Mouse (Mus musculus): Measurements from ENCODE around the gene Agap1. TPM values are rescaled to one million over a fixed set of nuclear protein-coding genes. Genes with fewer than 3 reads are reported as not detected.

The Agap1 gene
- polyA plus RNA-seq, 1 experiment: 145 TPM

DNA sequence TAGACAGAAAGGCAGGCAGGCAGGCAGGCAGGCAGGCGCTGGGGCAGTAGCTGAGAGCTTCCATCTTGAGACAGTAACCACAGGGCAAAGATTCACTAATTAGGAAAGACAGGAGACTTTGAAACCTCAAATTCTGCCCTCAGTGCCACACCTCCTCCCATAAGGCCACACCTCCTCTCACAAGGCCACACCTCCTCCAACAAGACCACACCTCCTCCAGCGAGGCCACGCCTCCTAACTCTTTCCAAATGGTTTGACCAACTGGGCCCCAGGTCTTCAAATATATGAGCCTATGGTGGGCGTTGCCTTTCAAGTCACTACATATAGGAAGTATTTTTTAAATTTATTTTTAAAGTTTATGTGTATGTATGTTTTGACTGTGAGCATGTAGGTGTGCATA, 446.8 kb downstream of the Agap1 start:
- no peak for DNase-seq (ENCODE audit: low read depth)

DNA sequence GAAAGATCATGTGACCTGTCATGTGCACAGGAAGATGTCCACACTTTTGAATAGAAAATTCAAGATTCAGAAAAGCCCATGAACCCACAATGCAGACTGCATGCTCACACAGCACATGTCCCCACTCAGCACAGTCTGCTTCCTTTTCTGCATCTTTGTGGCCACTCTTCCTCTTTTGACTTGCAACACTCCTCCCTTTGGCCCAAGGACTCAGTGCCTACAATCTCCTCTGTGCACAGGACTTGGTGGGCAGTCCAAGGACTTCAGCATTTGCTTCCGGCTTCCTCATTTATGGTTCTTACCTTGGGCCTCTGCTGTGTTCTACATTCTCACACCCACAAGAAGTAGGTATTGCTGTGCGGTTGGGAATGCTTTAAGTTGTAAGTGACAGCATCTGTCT, 447.6 kb downstream of the Agap1 start:
- no peak for DNase-seq (ENCODE audit: low read depth)
- TF ChIP-seq POLR2A (IDR thresholded peaks at IDR 0.05; ENCODE audit: borderline replicate concordance, extremely low read depth, insufficient read depth, insufficient read length, poor library complexity, severe bottlenecking) (no peak), CTCF (IDR thresholded peaks at IDR 0.05; ENCODE audit: borderline replicate concordance, extremely low read depth, insufficient read depth, insufficient read length) (no peak)

More for the DNA sequence above, 446.8 kb downstream of the Agap1 start:
- no peak for TF ChIP-seq POLR2A (IDR thresholded peaks at IDR 0.05; ENCODE audit: borderline replicate concordance, extremely low read depth, insufficient read depth, insufficient read length, poor library complexity, severe bottlenecking)
- no peak for TF ChIP-seq CTCF (IDR thresholded peaks at IDR 0.05; ENCODE audit: borderline replicate concordance, extremely low read depth, insufficient read depth, insufficient read length)

DNA sequence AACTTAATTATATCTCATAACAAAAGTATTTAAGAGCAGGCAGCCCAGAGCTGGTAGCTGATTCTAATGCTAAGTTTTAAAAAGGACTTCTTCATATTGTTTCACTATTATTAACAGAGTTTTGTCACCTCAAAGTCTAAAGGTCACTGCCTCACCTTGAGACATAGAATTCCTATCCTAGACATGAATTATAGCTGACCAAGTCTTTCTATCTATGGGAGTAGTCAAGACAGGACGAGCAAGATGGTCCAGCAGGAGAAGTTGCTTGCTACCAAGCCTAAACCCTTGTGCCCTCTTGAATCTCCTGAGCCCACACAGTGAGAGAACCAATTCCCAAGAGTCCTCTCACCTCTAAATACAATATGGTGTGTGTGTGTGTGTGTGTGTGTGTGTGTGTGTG, 448.0 kb downstream of the Agap1 start:
- no peak for TF ChIP-seq CTCF (IDR thresholded peaks at IDR 0.05; ENCODE audit: borderline replicate concordance, extremely low read depth, insufficient read depth, insufficient read length)
- no peak for TF ChIP-seq POLR2A (IDR thresholded peaks at IDR 0.05; ENCODE audit: borderline replicate concordance, extremely low read depth, insufficient read depth, insufficient read length, poor library complexity, severe bottlenecking)

DNA sequence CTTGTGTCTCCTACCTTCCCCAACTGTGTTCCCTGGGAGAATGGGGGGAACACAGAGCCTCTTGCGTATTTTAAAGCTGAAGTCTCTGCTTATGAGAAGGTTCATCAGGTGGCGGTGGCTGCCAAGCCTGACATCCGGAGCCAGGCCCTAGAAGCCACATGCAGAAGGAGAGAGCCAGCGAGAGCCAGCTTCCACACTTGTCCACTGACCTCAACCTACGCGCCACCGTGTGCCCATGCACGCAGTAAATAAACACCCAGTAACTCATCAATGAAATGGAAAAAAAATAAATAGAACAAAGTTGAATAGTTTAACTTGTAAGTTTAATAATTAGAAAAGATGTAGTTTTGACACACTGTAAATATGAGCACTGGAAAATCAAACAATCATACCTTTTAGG, 455.2 kb downstream of the Agap1 start:
- TF ChIP-seq CTCF (IDR thresholded peaks at IDR 0.05; ENCODE audit: borderline replicate concordance, extremely low read depth, insufficient read depth, insufficient read length): no peak
- no peak for TF ChIP-seq POLR2A (IDR thresholded peaks at IDR 0.05; ENCODE audit: borderline replicate concordance, extremely low read depth, insufficient read depth, insufficient read length, poor library complexity, severe bottlenecking)
- no peak for DNase-seq (ENCODE audit: low read depth)

More for the DNA sequence above, 448.0 kb downstream of the Agap1 start:
- no peak for DNase-seq (ENCODE audit: low read depth)

DNA sequence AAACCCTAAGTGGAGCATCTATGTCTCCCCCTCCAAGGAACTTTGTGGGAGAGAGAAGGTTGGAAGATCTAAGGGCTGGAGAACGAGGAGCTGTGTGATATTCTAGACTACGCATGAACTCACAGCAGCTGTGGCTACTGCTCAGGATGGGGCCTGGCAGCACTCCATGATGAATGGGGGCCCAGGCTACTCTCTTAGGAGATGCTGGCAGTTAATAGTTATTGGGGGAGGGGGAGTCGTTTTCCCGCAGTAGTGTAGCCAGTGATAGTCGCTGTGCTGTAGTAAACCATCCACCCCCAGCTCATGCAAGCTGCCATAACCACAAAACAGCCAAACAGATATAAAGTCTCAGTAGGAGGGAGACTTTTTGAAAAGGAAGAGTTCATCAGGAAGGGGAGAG, 457.8 kb downstream of the Agap1 start:
- TF ChIP-seq CTCF (IDR thresholded peaks at IDR 0.05; ENCODE audit: borderline replicate concordance, extremely low read depth, insufficient read depth, insufficient read length) (no peak), POLR2A (IDR thresholded peaks at IDR 0.05; ENCODE audit: borderline replicate concordance, extremely low read depth, insufficient read depth, insufficient read length, poor library complexity, severe bottlenecking) (no peak)
- DNase-seq (ENCODE audit: low read depth): no peak

DNA sequence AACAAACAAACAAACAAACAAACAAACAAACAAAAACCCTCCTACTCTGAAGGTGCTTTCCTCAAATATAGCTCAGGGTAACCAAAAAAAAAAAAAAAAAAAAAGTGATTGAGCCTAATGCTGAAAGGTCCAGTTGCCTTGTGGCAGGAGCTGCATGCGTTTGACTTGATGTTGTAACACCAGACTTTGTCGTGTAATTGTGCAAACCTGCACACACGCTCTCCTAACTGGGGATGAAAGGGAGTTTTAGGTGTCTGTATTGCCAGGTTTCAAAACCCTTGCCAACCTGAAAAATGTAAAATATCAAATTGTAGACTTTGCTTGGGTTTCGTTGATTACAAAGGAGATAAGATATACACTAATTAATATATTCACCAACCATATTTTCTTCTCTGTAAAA, 459.0 kb downstream of the Agap1 start:
- TF ChIP-seq CTCF (IDR thresholded peaks at IDR 0.05; ENCODE audit: borderline replicate concordance, extremely low read depth, insufficient read depth, insufficient read length) (no peak), POLR2A (IDR thresholded peaks at IDR 0.05; ENCODE audit: borderline replicate concordance, extremely low read depth, insufficient read depth, insufficient read length, poor library complexity, severe bottlenecking) (no peak)
- no peak for DNase-seq (ENCODE audit: low read depth)

DNA sequence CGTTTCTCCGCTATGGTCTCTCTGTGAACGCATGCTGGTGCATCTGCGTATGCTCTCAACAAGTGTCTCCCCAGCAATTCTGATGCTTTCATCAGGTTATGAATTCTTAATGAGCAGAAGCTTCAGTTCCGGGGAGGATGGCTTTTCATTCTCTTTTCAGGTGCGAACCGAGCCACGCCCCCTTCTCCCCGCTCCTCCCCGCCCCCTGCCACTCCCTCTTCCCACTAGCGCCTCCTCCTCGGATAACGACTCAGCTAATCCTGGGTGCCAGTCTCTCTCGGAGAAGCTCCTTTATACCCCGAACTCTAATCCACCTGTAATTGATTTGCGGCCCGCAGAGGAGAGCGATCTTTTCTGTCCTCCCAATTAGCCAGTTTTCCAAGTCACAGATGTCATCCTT, 463.5 kb downstream of the Agap1 start:
- DNase-seq (ENCODE audit: low read depth): no peak
- TF ChIP-seq CTCF (IDR thresholded peaks at IDR 0.05; ENCODE audit: borderline replicate concordance, extremely low read depth, insufficient read depth, insufficient read length) (no peak), POLR2A (IDR thresholded peaks at IDR 0.05; ENCODE audit: borderline replicate concordance, extremely low read depth, insufficient read depth, insufficient read length, poor library complexity, severe bottlenecking) (no peak)

DNA sequence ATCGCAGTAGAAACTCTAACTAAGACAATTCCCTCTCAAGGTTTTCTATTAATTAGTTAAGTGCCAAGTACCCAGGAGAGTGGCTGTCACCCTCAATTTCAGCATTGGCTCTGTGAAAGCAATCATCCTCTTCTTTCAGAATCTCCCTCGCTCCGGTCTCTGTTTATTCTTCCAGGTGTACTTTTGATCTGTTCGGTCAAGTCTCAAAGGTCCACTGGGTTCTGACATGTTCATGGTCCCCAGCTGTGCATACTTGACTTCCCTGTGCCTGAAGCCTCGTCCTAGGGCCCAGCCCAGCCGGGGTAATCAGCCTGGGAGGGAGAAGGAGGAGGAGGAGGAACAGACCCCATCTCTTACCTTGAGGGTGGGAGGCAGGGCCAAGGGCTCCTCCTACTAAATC, 464.6 kb downstream of the Agap1 start:
- DNase-seq (ENCODE audit: low read depth): no peak
- TF ChIP-seq POLR2A (IDR thresholded peaks at IDR 0.05; ENCODE audit: borderline replicate concordance, extremely low read depth, insufficient read depth, insufficient read length, poor library complexity, severe bottlenecking) (no peak), CTCF (IDR thresholded peaks at IDR 0.05; ENCODE audit: borderline replicate concordance, extremely low read depth, insufficient read depth, insufficient read length) (no peak)

DNA sequence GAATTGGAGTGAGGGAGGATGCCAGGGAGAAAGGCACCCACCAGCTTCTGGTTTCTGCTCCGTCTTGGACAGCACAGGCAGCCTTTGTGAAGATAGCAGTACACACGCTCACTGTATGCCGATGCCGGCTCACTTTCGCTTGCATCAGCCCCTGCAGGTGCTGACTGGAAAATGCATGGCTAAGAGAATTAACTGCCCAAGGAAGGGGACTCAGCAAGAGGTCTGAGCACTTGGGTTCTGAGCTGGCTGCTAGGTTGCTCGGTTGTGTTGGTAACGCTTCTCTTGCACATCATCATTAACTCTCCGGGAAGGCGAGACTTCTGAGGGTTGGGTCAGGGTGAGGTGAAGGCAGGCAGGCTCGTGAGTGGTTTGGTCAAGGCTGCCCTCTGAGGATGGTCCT, 467.2 kb downstream of the Agap1 start:
- no peak for DNase-seq (ENCODE audit: low read depth)
- no peak for TF ChIP-seq POLR2A (IDR thresholded peaks at IDR 0.05; ENCODE audit: borderline replicate concordance, extremely low read depth, insufficient read depth, insufficient read length, poor library complexity, severe bottlenecking)
- peak; percentile 40; the same call in 1 of the 2 replicates for TF ChIP-seq CTCF (IDR thresholded peaks at IDR 0.05; ENCODE audit: borderline replicate concordance, extremely low read depth, insufficient read depth, insufficient read length)

DNA sequence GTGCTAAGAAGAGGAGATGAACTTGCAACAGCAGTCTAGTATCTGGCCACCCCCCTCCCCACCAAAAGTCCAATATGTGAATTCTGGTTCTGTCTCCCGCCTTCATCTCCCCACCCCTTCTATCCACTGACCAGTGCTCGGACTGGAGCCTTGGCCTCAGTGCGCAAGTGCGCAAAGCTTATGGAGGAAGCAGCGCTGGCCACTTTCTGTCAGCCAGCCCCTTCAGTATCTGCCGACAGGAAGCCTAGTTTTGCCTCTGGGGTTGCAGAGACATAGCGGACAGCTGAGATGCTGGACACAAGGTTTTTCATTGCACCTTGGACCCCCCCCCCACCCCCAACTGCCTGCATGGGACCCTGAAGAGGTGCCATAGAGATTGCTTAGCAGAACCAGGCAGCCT, 467.7 kb downstream of the Agap1 start:
- TF ChIP-seq POLR2A (IDR thresholded peaks at IDR 0.05; ENCODE audit: borderline replicate concordance, extremely low read depth, insufficient read depth, insufficient read length, poor library complexity, severe bottlenecking) (no peak), CTCF (IDR thresholded peaks at IDR 0.05; ENCODE audit: borderline replicate concordance, extremely low read depth, insufficient read depth, insufficient read length) (no peak)
- no peak for DNase-seq (ENCODE audit: low read depth)

DNA sequence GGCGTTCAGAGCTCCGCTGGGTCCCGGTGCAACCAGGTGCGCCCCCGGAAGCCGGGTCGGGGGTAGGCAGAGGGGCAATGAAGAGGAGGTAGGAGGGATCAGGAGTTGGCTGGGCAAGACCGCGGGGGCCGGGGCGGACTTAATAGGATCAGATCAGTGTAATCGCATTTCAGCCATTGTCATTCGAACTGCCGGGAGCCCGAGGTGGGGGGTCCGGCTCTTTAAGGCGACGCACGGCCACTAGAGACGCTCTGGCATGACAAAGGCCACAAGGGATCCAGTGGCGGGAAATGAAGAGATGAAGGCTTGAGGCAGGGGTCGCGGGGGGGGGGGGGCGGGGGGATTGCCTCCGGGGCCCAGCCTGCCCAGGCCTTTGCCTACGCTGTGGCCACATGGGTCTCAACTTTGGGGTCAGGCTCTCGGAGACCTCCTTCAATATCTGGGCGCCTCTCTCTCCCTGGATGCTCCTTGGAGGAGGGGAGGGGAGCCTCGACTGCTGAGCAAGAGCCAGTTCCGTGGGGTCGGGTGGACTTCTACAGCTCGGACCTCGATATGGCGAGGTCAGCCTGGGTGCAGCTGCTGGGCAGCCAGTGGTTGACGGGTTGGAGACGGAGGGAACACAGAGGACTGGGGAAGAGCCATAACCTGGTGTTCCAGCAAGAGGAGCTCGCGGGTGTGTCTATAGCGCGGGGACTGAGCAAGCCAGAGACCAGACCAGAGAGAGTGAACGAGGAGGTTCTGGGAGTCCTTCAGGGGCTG, 468.5 kb downstream of the Agap1 start:
- TF ChIP-seq POLR2A (IDR thresholded peaks at IDR 0.05; ENCODE audit: borderline replicate concordance, extremely low read depth, insufficient read depth, insufficient read length, poor library complexity, severe bottlenecking) (no peak), CTCF (IDR thresholded peaks at IDR 0.05; ENCODE audit: borderline replicate concordance, extremely low read depth, insufficient read depth, insufficient read length) (no peak)

DNA sequence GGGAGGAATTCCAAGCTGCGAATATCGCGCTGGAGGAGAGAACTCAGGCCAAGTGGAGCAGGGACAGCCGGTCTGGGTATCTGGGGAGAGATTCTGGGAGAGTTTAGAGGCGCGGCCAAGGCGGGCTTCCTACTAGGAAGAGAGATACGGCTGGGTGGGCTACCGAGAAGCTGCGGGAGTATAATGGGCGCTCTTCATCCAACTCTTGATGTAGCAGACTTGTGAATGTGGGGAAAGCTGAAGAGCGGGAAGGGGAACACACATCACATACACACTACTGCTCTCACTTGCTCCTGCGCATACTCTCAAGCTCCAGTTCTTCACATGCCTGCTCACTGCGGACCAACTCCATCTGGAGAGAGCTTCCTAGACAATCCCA, 469.0 kb downstream of the Agap1 start:
- no peak for DNase-seq (ENCODE audit: low read depth)
- TF ChIP-seq CTCF (IDR thresholded peaks at IDR 0.05; ENCODE audit: borderline replicate concordance, extremely low read depth, insufficient read depth, insufficient read length) (no peak), POLR2A (IDR thresholded peaks at IDR 0.05; ENCODE audit: borderline replicate concordance, extremely low read depth, insufficient read depth, insufficient read length, poor library complexity, severe bottlenecking) (no peak)

More for the DNA sequence above, 468.5 kb downstream of the Agap1 start:
- DNase-seq (ENCODE audit: low read depth): no peak

Measured in brain, embryonic 14.5 days (tissue).